Mouse (Mus musculus) midbrain, postnatal 0 days (tissue): ENCODE results near the gene Tnfrsf21. TPM values are rescaled to one million over a fixed set of nuclear protein-coding genes. Genes with fewer than 3 reads are reported as not detected.

ENCODE experiments used
- ATAC-seq: fragments of 200-750 bp; cut with Nextera tagmentation; 2 replicates; pipeline ENCODE4 v1.8.0; 2017; ENCODE audit warnings: moderate number of reproducible peaks, mild to moderate bottlenecking, moderate TSS enrichment, moderate library complexity; ENCODE audit not compliant: low FRiP score
- DNase-seq: peaks from one replicate; pipeline ENCODE4 v3.0.0-alpha.2; 2015; ENCODE audit warnings: low spot score
- H3K27ac ChIP-seq: fragments of 300-500 bp; sonication (generic); 2 replicates; pipeline ENCODE4 v1.5.1; 2014; ENCODE audit warnings: low read depth, mild to moderate bottlenecking, low read length, mixed read lengths
- H3K27me3 ChIP-seq: fragments of 300-500 bp; sonication (generic); 2 replicates; pipeline ENCODE4 v1.6.1; 2014; ENCODE audit warnings: low read length, control low read depth, mixed read lengths; ENCODE audit not compliant: insufficient read depth
- H3K36me3 ChIP-seq: fragments of 300-500 bp; sonication (generic); 2 replicates; pipeline ENCODE4 v1.6.1; 2014; ENCODE audit warnings: low read length, control low read depth, mixed read lengths; ENCODE audit not compliant: insufficient read depth
- H3K4me1 ChIP-seq: fragments of 300-500 bp; sonication (generic); 2 replicates; pipeline ENCODE4 v1.6.1; 2014; ENCODE audit warnings: mild to moderate bottlenecking, control low read depth, antibody characterized with exemption, low read length, mixed read lengths; ENCODE audit not compliant: insufficient read depth
- H3K4me2 ChIP-seq: fragments of 300-500 bp; sonication (generic); 2 replicates; pipeline ENCODE4 v1.6.1; 2014; ENCODE audit warnings: low read depth, mild to moderate bottlenecking, low read length, mixed read lengths; ENCODE audit not compliant: poor library complexity, severe bottlenecking
- H3K4me3 ChIP-seq: fragments of 300-500 bp; sonication (generic); 2 replicates; pipeline ENCODE4 v1.5.1; 2014; ENCODE audit warnings: low read depth, mild to moderate bottlenecking, low read length, moderate library complexity
- H3K9ac ChIP-seq: fragments of 300-500 bp; sonication (generic); replicated peaks from 2 replicates; pipeline ENCODE4 v1.6.1; 2014; ENCODE audit warnings: mild to moderate bottlenecking, low read length, moderate library complexity, mixed read lengths; ENCODE audit not compliant: poor library complexity, severe bottlenecking
- H3K9me3 ChIP-seq: fragments of 300-500 bp; sonication (generic); 2 replicates; pipeline ENCODE4 v1.6.1; 2016; ENCODE audit warnings: low read length, control low read depth
- CTCF ChIP-seq: IDR thresholded peaks from 2 replicates; pipeline ENCODE4 v1.5.1; 2016; ENCODE audit warnings: antibody characterized with exemption, mild to moderate bottlenecking
- WGBS: fragments of 180-500 bp; shearing (Covaris S2); extraction: QIAGEN DNeasy Blood & Tissue Kit; methylation state at CpG from one replicate; pipeline ENCODE4 v1.1.7; 2014; 5-methylcytosine and 5-hydroxymethylcytosine counted together
- polyA plus RNA-seq: library from polyadenylated mRNA; unstranded; fragments of >200 nt; fragmentation: Nextera tagmentation; extraction: Ambion mirVana; gene quantifications from 2 replicates; pipeline ENCODE4 v1.2.1, GENCODE M21; 2015
- total RNA-seq: library from RNA; depleted of rRNA; stranded (reverse); fragments of >200 nt; gene quantifications from 2 replicates; pipeline ENCODE4 v1.2.3, GENCODE M21; 2014

The Tnfrsf21 gene
- total and polyA plus RNA-seq, 2 experiments from 2014 or later: 74.5 to 110 TPM

- H3K36me3 ChIP-seq: 0 out of 2 replicates have a peak, but pooled peaks cover 7% of the 10 kb centered on the region
- H3K4me1 ChIP-seq: 0 out of 2 replicates have a peak, but pooled peaks cover 8% of the 10 kb centered on the region
- DNase-seq (no peak), ATAC-seq (no peak)
- no peak for TF ChIP-seq CTCF
- H3K9me3 ChIP-seq: no peaks in the 10 kb centered on the region
- no peak overlapping the region for H3K9ac ChIP-seq
- no peak overlapping the region for H3K27ac ChIP-seq
- H3K27me3 ChIP-seq: no peaks in the 10 kb centered on the region
- no peak overlapping the region for H3K4me3 ChIP-seq
- H3K4me2 ChIP-seq: no peak overlapping the region
- 88% methylated on average over 5 of the region's 5 CpGs for WGBS
Observed at GRCm38 (mm10) chr17:43021017-43021416, 4.7 kb downstream of the Tnfrsf21 start.

- no peak for TF ChIP-seq CTCF
- Histone ChIP-seq H3K4me2 (no peak overlapping the region), H3K4me1 (0 out of 2 replicates have a peak, but pooled peaks cover 8% of the 10 kb centered on the region), H3K27me3 (no peaks in the 10 kb centered on the region), H3K36me3 (0 out of 2 replicates have a peak, but pooled peaks cover 7% of the 10 kb centered on the region), H3K27ac (no peak overlapping the region), H3K4me3 (no peak overlapping the region), H3K9ac (no peak overlapping the region), H3K9me3 (no peaks in the 10 kb centered on the region)
- no peak for DNase-seq
- no peak for ATAC-seq
- WGBS: 92% methylated on average over 9 of the region's 9 CpGs
Observed at GRCm38 (mm10) chr17:43022056-43022455, 5.7 kb downstream of the Tnfrsf21 start.

DNA sequence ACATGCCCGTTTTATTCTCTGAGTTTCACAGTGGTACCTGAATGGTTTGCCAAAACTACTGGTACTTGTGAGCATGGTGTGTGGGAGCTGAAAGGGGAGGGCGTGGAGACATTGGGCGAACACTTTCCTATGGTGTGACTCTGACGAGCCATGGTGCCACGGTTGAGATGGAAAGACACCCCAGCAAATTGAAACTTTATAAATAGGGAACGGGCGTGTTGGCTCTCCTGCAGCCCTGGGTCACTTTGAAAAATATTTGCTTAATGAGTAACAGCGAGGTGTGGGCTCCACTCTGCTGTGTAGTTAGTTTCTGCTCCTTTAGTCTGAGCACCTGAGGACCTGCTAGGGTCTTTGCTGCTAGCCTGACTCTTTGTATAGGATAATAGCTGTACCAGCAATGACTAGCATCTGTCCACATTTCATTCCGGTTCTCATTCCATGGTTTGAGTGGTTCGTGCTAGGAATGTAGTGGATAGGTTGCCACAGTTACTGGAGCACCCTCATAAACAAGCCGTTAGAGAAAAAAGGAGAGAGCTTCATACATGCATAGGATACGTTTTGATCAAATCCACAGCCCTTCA, 7.4 kb downstream of the Tnfrsf21 start:
- ATAC-seq: no peak
- no peak for DNase-seq
- Histone ChIP-seq H3K9ac (no peak overlapping the region), H3K27ac (no peak overlapping the region), H3K4me2 (no peak overlapping the region), H3K4me1 (0 out of 2 replicates have a peak, but pooled peaks cover 6% of the 10 kb centered on the region), H3K9me3 (no peaks in the 10 kb centered on the region), H3K27me3 (no peaks in the 10 kb centered on the region), H3K4me3 (no peak overlapping the region), H3K36me3 (0 out of 2 replicates have a peak, but pooled peaks cover 7% of the 10 kb centered on the region)
- WGBS: 91% methylated on average over 12 of the region's 12 CpGs
- no peak for TF ChIP-seq CTCF

GRCm38 (mm10) chr17:43024531-43024930, 8.2 kb downstream of the Tnfrsf21 start:
- H3K36me3 ChIP-seq: 0 out of 2 replicates have a peak, but pooled peaks cover 7% of the 10 kb centered on the region
- no peak overlapping the region for H3K27ac ChIP-seq
- H3K4me1 ChIP-seq: 0 out of 2 replicates have a peak, but pooled peaks cover 4% of the 10 kb centered on the region
- H3K27me3 ChIP-seq: no peaks in the 10 kb centered on the region
- DNase-seq: no peak
- H3K9me3 ChIP-seq: no peaks in the 10 kb centered on the region
- ATAC-seq: no peak
- H3K4me2 ChIP-seq: no peak overlapping the region
- TF ChIP-seq CTCF: no peak
- no peak overlapping the region for H3K4me3 ChIP-seq
- H3K9ac ChIP-seq: no peak overlapping the region
- 82% methylated on average over 3 of the region's 3 CpGs for WGBS

DNA sequence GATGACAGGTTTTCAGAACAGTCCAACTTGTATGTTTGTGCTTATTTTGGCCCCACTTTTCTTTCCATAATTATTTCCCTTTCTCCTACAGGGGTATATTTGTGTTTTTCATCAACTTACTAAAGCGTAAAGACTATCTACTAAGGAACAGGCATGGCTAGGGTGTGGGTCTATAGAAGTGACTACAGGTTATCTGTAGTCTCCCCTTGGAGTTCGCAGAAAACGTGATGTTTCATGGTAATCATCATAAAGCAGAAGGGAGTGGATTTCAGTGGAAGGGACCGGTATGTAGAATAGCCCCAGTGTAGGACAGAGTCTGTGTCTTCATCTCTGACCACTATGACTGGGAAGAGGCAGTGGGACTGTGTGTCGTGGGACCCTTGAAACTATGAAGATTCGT, 8.7 kb downstream of the Tnfrsf21 start:
- WGBS: 94% methylated on average over 6 of the region's 6 CpGs
- H3K27ac ChIP-seq: no peak overlapping the region

DNA sequence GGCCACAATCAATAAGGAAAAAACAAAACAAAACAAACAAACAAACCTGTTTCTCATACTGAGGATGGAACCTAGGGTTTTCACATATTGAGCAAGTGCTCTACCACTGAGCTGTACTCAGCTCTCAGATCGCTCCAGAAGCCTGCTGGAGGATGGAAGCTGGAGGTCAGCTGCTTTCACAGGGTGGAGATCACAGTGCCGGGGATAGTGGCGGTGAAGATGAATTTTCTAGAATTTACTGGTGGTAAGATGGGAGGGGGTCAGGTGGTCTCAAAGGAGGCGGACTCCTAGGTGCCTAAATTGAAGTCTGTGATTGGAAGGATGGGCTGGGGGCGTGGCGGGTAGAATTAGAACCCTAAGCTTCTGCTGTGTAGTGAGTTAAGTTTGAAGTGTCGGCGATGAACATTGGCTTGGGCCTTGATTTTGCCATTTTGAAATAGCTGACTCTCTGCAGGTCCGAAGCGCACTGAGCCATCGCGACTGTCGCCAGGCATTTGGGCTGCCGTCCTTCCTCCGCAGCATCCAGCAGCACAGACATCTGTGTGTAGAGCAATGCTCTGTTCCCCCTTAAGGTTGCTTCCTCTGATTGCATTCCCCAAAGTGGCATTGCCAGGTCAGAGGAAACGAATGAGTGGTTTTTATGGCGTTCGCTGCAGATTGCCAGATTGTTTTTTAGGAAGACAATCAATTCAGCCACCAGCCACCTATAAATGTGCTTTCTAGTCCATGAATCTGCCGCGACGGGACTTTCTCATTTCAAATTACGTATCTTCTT, 9.7 kb downstream of the Tnfrsf21 start:
- H3K4me2 ChIP-seq: no peak overlapping the region
- no peak overlapping the region for H3K9ac ChIP-seq
- H3K27me3 ChIP-seq: no peaks in the 10 kb centered on the region
- H3K36me3 ChIP-seq: 0 out of 2 replicates have a peak, but pooled peaks cover 7% of the 10 kb centered on the region
- H3K27ac ChIP-seq: no peak overlapping the region
- no peak for TF ChIP-seq CTCF
- DNase-seq (no peak), ATAC-seq (no peak; the same call in 1 of the 2 replicates)
- no peak overlapping the region for H3K4me3 ChIP-seq
- H3K4me1 ChIP-seq: 0 out of 2 replicates have a peak, but pooled peaks cover 4% of the 10 kb centered on the region
- WGBS: 96% methylated on average over 22 of the region's 22 CpGs
- no peaks in the 10 kb centered on the region for H3K9me3 ChIP-seq

More for the DNA sequence above, 8.7 kb downstream of the Tnfrsf21 start:
- Histone ChIP-seq H3K4me2 (no peak overlapping the region), H3K4me3 (no peak overlapping the region), H3K9me3 (no peaks in the 10 kb centered on the region), H3K27me3 (no peaks in the 10 kb centered on the region), H3K36me3 (0 out of 2 replicates have a peak, but pooled peaks cover 7% of the 10 kb centered on the region), H3K4me1 (0 out of 2 replicates have a peak, but pooled peaks cover 4% of the 10 kb centered on the region), H3K9ac (no peak overlapping the region)
- ATAC-seq: no peak
- TF ChIP-seq CTCF: no peak
- no peak for DNase-seq
